Mouse (Mus musculus): ENCODE data around the gene Arid5b. TPM values are rescaled to one million over a fixed set of nuclear protein-coding genes. Genes with fewer than 3 reads are reported as not detected.
"Not testable (repeated sequence)": the region's sequence is repeated elsewhere in the genome, so short reads cannot be mapped to it uniquely, and the experiment has no call there.

The Arid5b gene
- polyA plus RNA-seq, 1 experiment from 2014 or later, result 42.7 TPM

DNA sequence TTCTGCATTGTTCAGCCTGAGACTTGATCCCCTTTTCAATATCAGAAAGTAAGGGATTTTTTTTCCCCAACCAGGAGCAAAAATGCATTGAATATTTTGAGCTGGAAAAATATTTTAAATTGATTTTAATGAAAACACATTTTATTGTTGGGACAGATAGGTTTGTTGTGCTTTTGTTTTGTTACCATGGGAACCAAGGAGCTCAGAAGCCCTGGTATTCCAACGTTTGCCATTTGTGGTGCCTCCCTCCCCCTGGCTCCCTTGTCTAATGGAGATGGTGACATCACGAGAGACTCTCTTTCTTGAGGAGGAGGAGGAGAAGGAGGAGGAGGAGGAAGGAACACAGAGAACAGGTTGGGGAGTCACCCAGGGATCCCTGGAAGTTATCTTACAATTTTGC lies 174.1 kb downstream of the Arid5b start:
- WGBS, result 25% methylated on average over 2 of the region's 2 CpGs
- Histone ChIP-seq H3K9me3 (ENCODE audit: control insufficient read depth, low read length) (no peaks in the 10 kb centered on the region), H3K9ac (ENCODE audit: low read length) (no peak overlapping the region), H3K36me3 (ENCODE audit: control insufficient read depth, insufficient read depth, low read length) (peaks cover 14% of the 10 kb centered on the region), H3K27me3 (ENCODE audit: control insufficient read depth, insufficient read depth, low read depth, low read length) (no peaks in the 10 kb centered on the region), H3K4me1 (replicated peaks; ENCODE audit: control insufficient read depth, insufficient read depth, low read length) (peaks cover 30% of the 10 kb centered on the region), H3K4me3 (ENCODE audit: low read length) (no peak overlapping the region), H3K4me2 (ENCODE audit: low read depth, low read length) (no peak overlapping the region), H3K27ac (ENCODE audit: low read length) (peak overlapping the region; percentile 91)
- peak; percentile 19; the same call in 1 of the 2 replicates for ATAC-seq (ENCODE audit: low read depth)

GRCm38 (mm10) chr10:68103988-68104387 lies 174.6 kb downstream of the Arid5b start:
- no peak overlapping the region for H3K9ac ChIP-seq (ENCODE audit: low read length)
- H3K4me1 ChIP-seq (replicated peaks; ENCODE audit: control insufficient read depth, insufficient read depth, low read length), result peaks cover 30% of the 10 kb centered on the region
- no peaks in the 10 kb centered on the region for H3K27me3 ChIP-seq (ENCODE audit: control insufficient read depth, insufficient read depth, low read depth, low read length)
- H3K4me3 ChIP-seq (ENCODE audit: low read length), result no peak overlapping the region
- no peaks in the 10 kb centered on the region for H3K9me3 ChIP-seq (ENCODE audit: control insufficient read depth, low read length)
- H3K36me3 ChIP-seq (ENCODE audit: control insufficient read depth, insufficient read depth, low read length), result peaks cover 14% of the 10 kb centered on the region
- WGBS, result 40% methylated on average over 5 of the region's 5 CpGs
- ATAC-seq (ENCODE audit: low read depth), result peak; percentile 50
- H3K4me2 ChIP-seq (ENCODE audit: low read depth, low read length), result no peak overlapping the region
- H3K27ac ChIP-seq (ENCODE audit: low read length), result no peak overlapping the region; the same call in 1 of the 2 replicates

DNA sequence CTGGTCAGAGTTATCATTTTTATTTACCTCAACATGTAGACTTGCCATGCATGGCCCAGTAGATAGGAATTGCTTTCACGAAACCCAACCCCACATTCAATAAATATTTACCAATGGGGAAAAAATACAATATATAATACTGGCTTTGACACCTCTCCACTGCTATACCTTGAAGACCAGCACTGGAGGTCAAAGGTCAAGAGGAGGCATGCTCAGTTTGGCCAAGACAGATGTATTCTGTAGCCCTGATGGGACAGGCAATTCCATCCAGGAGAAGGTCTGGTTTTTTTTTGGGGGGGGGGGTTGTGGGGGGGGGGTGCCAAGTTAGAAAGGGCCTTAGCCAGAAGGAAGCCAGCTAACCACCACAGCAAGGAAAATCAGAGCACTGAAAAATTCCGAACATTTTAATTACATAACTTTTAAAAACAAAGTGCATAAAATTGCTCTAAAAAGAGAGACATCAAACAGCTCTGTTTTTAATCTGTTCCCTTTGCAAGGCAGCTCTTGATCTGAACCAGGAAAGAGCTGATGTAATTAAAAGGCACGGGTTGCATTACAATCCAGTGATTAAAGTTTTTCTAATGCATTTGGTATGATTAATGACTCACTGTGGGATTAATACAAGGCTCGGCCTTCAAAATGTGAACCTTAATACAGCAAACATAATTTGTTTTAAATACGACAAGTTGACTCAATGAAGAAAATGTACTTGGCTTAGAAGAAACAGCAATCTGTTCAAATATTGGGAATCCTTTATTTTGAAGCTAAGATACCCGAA lies 175.3 kb downstream of the Arid5b start:
- Histone ChIP-seq H3K27ac (ENCODE audit: low read length) (no peak overlapping the region), H3K4me1 (replicated peaks; ENCODE audit: control insufficient read depth, insufficient read depth, low read length) (peaks cover 30% of the 10 kb centered on the region), H3K4me2 (ENCODE audit: low read depth, low read length) (no peak overlapping the region), H3K27me3 (ENCODE audit: control insufficient read depth, insufficient read depth, low read depth, low read length) (no peaks in the 10 kb centered on the region), H3K36me3 (ENCODE audit: control insufficient read depth, insufficient read depth, low read length) (peaks cover 12% of the 10 kb centered on the region), H3K4me3 (ENCODE audit: low read length) (no peak overlapping the region), H3K9me3 (ENCODE audit: control insufficient read depth, low read length) (no peaks in the 10 kb centered on the region), H3K9ac (ENCODE audit: low read length) (no peak overlapping the region)
- no peak for ATAC-seq (ENCODE audit: low read depth)
- WGBS, result 71% methylated on average over 6 of the region's 6 CpGs

GRCm38 (mm10) chr10:68102566-68102965 lies 176.0 kb downstream of the Arid5b start:
- H3K4me3 ChIP-seq (ENCODE audit: low read length), result no peak overlapping the region
- no peak overlapping the region for H3K27ac ChIP-seq (ENCODE audit: low read length)
- peaks cover 17% of the 10 kb centered on the region for H3K36me3 ChIP-seq (ENCODE audit: control insufficient read depth, insufficient read depth, low read length)
- peaks cover 30% of the 10 kb centered on the region for H3K4me1 ChIP-seq (replicated peaks; ENCODE audit: control insufficient read depth, insufficient read depth, low read length)
- no peak overlapping the region for H3K4me2 ChIP-seq (ENCODE audit: low read depth, low read length)
- no peaks in the 10 kb centered on the region for H3K9me3 ChIP-seq (ENCODE audit: control insufficient read depth, low read length)
- ATAC-seq (ENCODE audit: low read depth), result no peak
- no peak overlapping the region for H3K9ac ChIP-seq (ENCODE audit: low read length)
- H3K27me3 ChIP-seq (ENCODE audit: control insufficient read depth, insufficient read depth, low read depth, low read length), result no peaks in the 10 kb centered on the region
- WGBS, result 86% methylated on average over 6 of the region's 6 CpGs

- H3K27ac ChIP-seq (ENCODE audit: low read length), result no peak overlapping the region
- no peaks in the 10 kb centered on the region for H3K27me3 ChIP-seq (ENCODE audit: control insufficient read depth, insufficient read depth, low read depth, low read length)
- no peak overlapping the region for H3K9ac ChIP-seq (ENCODE audit: low read length)
- no peak for ATAC-seq (ENCODE audit: low read depth)
- H3K4me3 ChIP-seq (ENCODE audit: low read length), result no peak overlapping the region
- H3K4me2 ChIP-seq (ENCODE audit: low read depth, low read length), result no peak overlapping the region
- no peaks in the 10 kb centered on the region for H3K9me3 ChIP-seq (ENCODE audit: control insufficient read depth, low read length)
- peaks cover 21% of the 10 kb centered on the region for H3K4me1 ChIP-seq (replicated peaks; ENCODE audit: control insufficient read depth, insufficient read depth, low read length)
- WGBS, result 69% methylated on average over 4 of the region's 4 CpGs
- H3K36me3 ChIP-seq (ENCODE audit: control insufficient read depth, insufficient read depth, low read length), result peaks cover 30% of the 10 kb centered on the region
Observed at GRCm38 (mm10) chr10:68101251-68101650, 177.3 kb downstream of the Arid5b start.

DNA sequence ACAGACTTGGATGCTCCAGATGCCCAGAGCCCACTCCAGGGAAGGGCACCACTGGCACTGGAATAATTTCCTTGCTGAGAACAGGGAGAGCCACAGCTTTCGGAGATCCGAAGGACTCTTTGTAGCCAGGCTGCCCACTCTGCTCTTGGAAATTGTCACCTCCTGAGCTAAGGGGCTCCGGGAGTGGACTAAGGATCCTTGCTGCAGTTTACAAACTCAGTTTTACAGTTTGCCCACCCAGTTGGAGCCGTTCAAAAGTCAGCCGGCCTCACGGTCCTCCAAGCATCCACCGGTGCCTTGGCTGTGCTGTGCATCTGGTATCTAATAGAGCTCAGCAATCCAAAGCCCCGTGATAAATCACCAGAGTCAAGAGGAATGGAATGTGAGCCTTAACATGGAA lies 178.0 kb downstream of the Arid5b start:
- Histone ChIP-seq H3K36me3 (ENCODE audit: control insufficient read depth, insufficient read depth, low read length) (peaks cover 36% of the 10 kb centered on the region), H3K9ac (ENCODE audit: low read length) (no peak overlapping the region), H3K4me2 (ENCODE audit: low read depth, low read length) (no peak overlapping the region), H3K27me3 (ENCODE audit: control insufficient read depth, insufficient read depth, low read depth, low read length) (no peaks in the 10 kb centered on the region), H3K4me3 (ENCODE audit: low read length) (no peak overlapping the region), H3K4me1 (replicated peaks; ENCODE audit: control insufficient read depth, insufficient read depth, low read length) (peaks cover 14% of the 10 kb centered on the region), H3K9me3 (ENCODE audit: control insufficient read depth, low read length) (no peaks in the 10 kb centered on the region), H3K27ac (ENCODE audit: low read length) (no peak overlapping the region)
- no peak for ATAC-seq (ENCODE audit: low read depth)
- 68% methylated on average over 8 of the region's 8 CpGs for WGBS

- H3K36me3 ChIP-seq (ENCODE audit: control insufficient read depth, insufficient read depth, low read length), result peaks cover 42% of the 10 kb centered on the region
- 91% methylated on average over 7 of the region's 7 CpGs for WGBS
Observed at GRCm38 (mm10) chr10:68099801-68100200, 178.7 kb downstream of the Arid5b start.

DNA sequence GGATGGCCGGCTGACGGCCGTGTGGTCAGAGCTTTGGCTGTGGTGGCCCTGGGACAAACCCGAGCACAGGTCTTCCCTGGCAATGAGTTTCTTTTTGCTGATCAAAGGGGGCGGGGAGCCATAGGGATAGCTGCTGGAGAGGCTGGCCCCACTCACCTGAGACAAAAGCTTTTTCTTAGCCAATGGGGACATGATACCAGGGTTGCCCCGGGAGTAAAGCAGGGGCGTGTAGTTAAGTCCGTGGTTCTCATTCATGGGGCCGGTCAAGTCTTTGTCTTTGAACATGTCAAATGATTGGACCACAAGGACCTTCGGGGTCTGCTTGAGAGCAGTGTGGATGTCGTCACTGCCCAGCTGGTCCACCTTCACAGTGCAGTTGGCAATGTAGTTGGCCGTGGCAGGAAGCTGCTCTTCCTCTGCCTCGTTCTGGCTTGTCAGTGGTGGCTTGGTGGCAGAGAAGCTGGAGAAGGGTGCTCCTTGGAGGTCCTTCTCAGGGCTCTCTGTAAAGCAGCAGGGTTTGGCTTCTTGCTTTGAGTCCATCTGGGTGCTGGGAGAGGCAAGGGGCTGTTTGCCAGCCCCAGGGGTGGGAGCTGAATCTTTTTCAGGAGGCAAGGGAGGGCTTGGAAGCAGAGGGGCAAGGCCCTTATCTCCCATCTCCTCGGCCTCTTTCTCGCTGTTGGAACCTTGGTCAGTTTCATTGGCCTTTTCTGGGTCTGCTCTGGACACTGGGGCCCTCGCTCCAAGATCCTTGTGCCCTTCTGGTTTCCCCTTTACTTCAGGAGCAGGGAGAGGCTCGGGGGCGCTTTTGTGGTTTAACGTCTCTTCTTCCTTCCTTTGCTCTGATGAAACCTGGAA lies 180.5 kb downstream of the Arid5b start:
- 88% methylated on average over 19 of the region's 19 CpGs for WGBS
- Histone ChIP-seq H3K4me2 (ENCODE audit: low read depth, low read length) (no peak overlapping the region), H3K9me3 (ENCODE audit: control insufficient read depth, low read length) (no peaks in the 10 kb centered on the region), H3K4me3 (ENCODE audit: low read length) (no peak overlapping the region), H3K27ac (ENCODE audit: low read length) (no peak overlapping the region), H3K9ac (ENCODE audit: low read length) (no peak overlapping the region), H3K27me3 (ENCODE audit: control insufficient read depth, insufficient read depth, low read depth, low read length) (no peaks in the 10 kb centered on the region), H3K4me1 (replicated peaks; ENCODE audit: control insufficient read depth, insufficient read depth, low read length) (peaks cover 10% of the 10 kb centered on the region), H3K36me3 (ENCODE audit: control insufficient read depth, insufficient read depth, low read length) (peaks cover 47% of the 10 kb centered on the region)
- no peak for ATAC-seq (ENCODE audit: low read depth)

More at GRCm38 (mm10) chr10:68099801-68100200, 178.7 kb downstream of the Arid5b start:
- H3K9ac ChIP-seq (ENCODE audit: low read length); H3K27ac ChIP-seq (ENCODE audit: low read length); H3K4me1 ChIP-seq (replicated peaks; ENCODE audit: control insufficient read depth, insufficient read depth, low read length); H3K9me3 ChIP-seq (ENCODE audit: control insufficient read depth, low read length); H3K4me2 ChIP-seq (ENCODE audit: low read depth, low read length); H3K27me3 ChIP-seq (ENCODE audit: control insufficient read depth, insufficient read depth, low read depth, low read length); H3K4me3 ChIP-seq (ENCODE audit: low read length); ATAC-seq (ENCODE audit: low read depth): not testable (repeated sequence)

DNA sequence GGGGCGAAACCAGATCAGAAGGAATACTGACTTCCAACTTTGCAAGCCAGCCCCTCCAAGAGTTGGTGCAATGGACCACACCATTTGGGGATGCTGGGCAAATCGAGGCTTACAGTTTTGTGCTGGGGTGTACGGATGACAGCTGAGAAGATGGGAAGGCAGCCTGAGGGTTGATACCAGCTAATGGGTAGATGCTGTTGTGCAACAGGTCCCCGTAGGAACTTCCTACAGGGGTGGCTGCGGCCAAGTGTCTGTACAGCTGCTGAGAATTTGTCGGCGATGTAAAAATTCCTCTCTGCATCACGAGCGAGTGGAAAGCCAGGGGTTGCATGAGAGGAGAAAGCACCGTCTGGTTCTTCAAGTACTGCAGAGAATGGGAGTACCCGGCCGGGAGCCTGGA lies 182.1 kb downstream of the Arid5b start:
- H3K27me3 ChIP-seq (ENCODE audit: control insufficient read depth, insufficient read depth, low read depth, low read length), result no peaks in the 10 kb centered on the region
- ATAC-seq (ENCODE audit: low read depth), result no peak
- no peak overlapping the region for H3K4me2 ChIP-seq (ENCODE audit: low read depth, low read length)
- H3K36me3 ChIP-seq (ENCODE audit: control insufficient read depth, insufficient read depth, low read length), result peaks cover 47% of the 10 kb centered on the region
- H3K4me1 ChIP-seq (replicated peaks; ENCODE audit: control insufficient read depth, insufficient read depth, low read length), result peaks cover 19% of the 10 kb centered on the region
- H3K9me3 ChIP-seq (ENCODE audit: control insufficient read depth, low read length), result no peaks in the 10 kb centered on the region
- WGBS, result 86% methylated on average over 12 of the region's 12 CpGs
- no peak overlapping the region for H3K9ac ChIP-seq (ENCODE audit: low read length)
- no peak overlapping the region for H3K4me3 ChIP-seq (ENCODE audit: low read length)
- 0 out of 2 replicates have a peak overlapping the region, but pooled peaks have one; percentile 10 for H3K27ac ChIP-seq (ENCODE audit: low read length)
